Mouse (Mus musculus) kidney, adult 2 months (tissue): ENCODE measurements around the gene Pfn3.

ENCODE experiments used
- CTCF ChIP-seq: fragments of 200-500 bp; conservative IDR thresholded peaks from 2 replicates; pipeline ENCODE4 v1.5.1; 2011; ENCODE audit warnings: low read depth, mild to moderate bottlenecking, control low read depth, low read length, moderate library complexity, mixed read lengths; ENCODE audit not compliant: insufficient read depth, insufficient read length
- POLR2A ChIP-seq: fragments of 200-500 bp; IDR thresholded peaks from one replicate; pipeline ENCODE4 v1.6.1; 2011; ENCODE audit warnings: low read depth, low read length, control low read depth

DNA sequence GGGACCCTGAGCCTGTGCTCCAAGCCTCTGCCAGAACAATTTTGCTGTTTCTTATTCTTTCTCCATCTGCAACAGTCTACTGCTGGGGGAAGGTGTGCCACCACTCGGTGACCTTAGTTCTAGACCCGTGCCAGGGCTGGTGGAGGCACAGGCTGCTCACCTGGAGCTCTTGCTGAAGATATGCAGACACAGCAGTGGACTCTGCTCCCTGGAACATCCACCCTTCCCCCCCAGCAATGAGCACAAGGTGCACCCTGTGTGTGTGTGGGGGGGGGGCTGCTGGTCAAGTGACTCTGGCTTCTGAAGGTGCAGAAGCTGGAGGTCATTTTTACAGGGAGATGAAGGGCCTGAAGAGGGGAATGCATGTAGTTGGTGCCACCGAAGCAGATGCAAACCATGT is 24.4 kb downstream of the Pfn3 start:
- TF ChIP-seq POLR2A, result no peak
- TF ChIP-seq CTCF, result no peak
